Mouse (Mus musculus) erythroblast, embryonic 14.5 days (primary cell): ENCODE measurements around the gene Mmp2.

Source experiments
- GATA1 ChIP-seq: IDR thresholded peaks from 2 replicates; pipeline ENCODE4 v1.6.1; 2012; ENCODE audit warnings: low read length, inconsistent platforms, mixed read lengths
- TAL1 ChIP-seq: IDR thresholded peaks from 3 replicates; pipeline ENCODE4 v1.6.1; 2012; ENCODE audit warnings: low read length, inconsistent platforms, mixed read lengths

DNA sequence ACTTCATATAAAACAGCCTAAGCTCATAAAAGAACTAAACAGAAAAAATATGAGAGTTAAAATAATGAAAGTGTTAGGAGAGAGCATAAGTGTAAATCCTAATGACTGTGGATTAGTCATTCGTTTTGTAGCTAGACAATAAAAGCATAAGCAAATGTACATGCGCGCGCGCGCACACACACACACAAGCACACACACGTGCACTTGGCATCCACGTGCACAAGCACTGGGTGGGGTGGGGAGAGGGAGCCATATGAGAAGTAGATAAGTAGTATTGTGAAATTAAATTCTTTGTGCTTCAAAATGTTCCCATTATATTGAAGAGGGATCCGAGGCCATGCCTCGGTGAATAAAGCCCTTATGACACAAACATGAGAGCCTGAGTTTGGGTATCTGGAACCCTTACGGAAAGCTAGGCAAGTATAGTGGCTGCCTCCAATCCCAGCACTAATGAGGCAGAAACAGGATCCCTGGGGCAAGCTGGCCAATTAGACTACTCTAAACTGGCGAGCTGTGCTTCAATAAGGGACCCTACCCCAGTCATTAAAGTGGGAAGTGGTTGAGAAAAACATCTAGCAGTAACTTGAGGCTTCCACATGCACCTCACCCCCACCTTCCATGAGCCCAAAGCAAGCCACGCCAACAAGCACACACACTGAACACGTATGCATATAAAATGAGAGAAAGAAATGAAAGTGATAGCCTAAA is 31.5 kb downstream of the Mmp2 start:
- TF ChIP-seq TAL1, result no peak
- TF ChIP-seq GATA1, result no peak
